Mouse (Mus musculus) hindbrain, embryonic 14.5 days (tissue): ENCODE data around the gene Gm12355. TPM values are rescaled to one million over a fixed set of nuclear protein-coding genes. Genes with fewer than 3 reads are reported as not detected.
"Not testable (repeated sequence)": the region's sequence is repeated elsewhere in the genome, so short reads cannot be mapped to it uniquely, and the experiment has no call there.

ENCODE experiments used
- ATAC-seq: fragments of 200-750 bp; cut with Nextera tagmentation; 2 replicates; pipeline ENCODE4 v1.8.0; 2017; ENCODE audit warnings: moderate number of reproducible peaks, mild to moderate bottlenecking, moderate TSS enrichment, moderate library complexity; ENCODE audit not compliant: low FRiP score
- DNase-seq: peaks from one replicate; pipeline ENCODE4 v3.0.0-alpha.2; 2015; ENCODE audit warnings: low spot score
- H3K27ac ChIP-seq: fragments of 300-500 bp; sonication (generic); 2 replicates; pipeline ENCODE4 v1.5.1; 2014; ENCODE audit warnings: mild to moderate bottlenecking, moderate library complexity
- H3K27me3 ChIP-seq: fragments of 300-500 bp; sonication (generic); 2 replicates; pipeline ENCODE4 v1.6.1; 2014; ENCODE audit warnings: mild to moderate bottlenecking, low read length, mixed read lengths; ENCODE audit not compliant: control insufficient read depth, insufficient read depth
- H3K36me3 ChIP-seq: fragments of 300-500 bp; sonication (generic); replicated peaks from 2 replicates; pipeline ENCODE4 v1.6.1; 2014; ENCODE audit not compliant: control insufficient read depth, insufficient read depth
- H3K4me1 ChIP-seq: fragments of 300-500 bp; sonication (generic); replicated peaks from 2 replicates; pipeline ENCODE4 v1.6.1; 2014; ENCODE audit warnings: antibody characterized with exemption, low read length, mixed read lengths; ENCODE audit not compliant: control insufficient read depth, insufficient read depth
- H3K4me2 ChIP-seq: fragments of 300-500 bp; sonication (generic); replicated peaks from 2 replicates; pipeline ENCODE4 v1.6.1; 2014; ENCODE audit warnings: mild to moderate bottlenecking, moderate library complexity
- H3K4me3 ChIP-seq: fragments of 300-500 bp; sonication (generic); replicated peaks from 2 replicates; pipeline ENCODE4 v1.5.1; 2014; ENCODE audit warnings: mild to moderate bottlenecking, low read length
- H3K9ac ChIP-seq: fragments of 300-500 bp; sonication (generic); 2 replicates; pipeline ENCODE4 v1.6.1; 2014
- H3K9me3 ChIP-seq: fragments of 300-500 bp; sonication (generic); 2 replicates; pipeline ENCODE4 v1.6.1; 2016; ENCODE audit warnings: low read length; ENCODE audit not compliant: control insufficient read depth
- WGBS: fragments of 180-500 bp; shearing (Covaris S2); extraction: QIAGEN DNeasy Blood & Tissue Kit; methylation state at CpG from one replicate; pipeline ENCODE4 v1.1.7; 2014; 5-methylcytosine and 5-hydroxymethylcytosine counted together
- polyA plus RNA-seq: library from polyadenylated mRNA; unstranded; fragments of >200 nt; fragmentation: Nextera tagmentation; extraction: Ambion mirVana; gene quantifications from 2 replicates; pipeline ENCODE4 v1.2.1, GENCODE M21; 2014

Gm12355 gene
- polyA plus RNA-seq, 1 experiment from 2014 or later, result 0.80 TPM

- no peak for DNase-seq
- Histone ChIP-seq H3K4me2 (no peak within 1 kb of the TSS), H3K4me1 (no peaks in the 10 kb centered on the region), H3K36me3 (no peaks in the 10 kb centered on the region), H3K27me3 (no peaks in the 10 kb centered on the region; the same call in 1 of the 2 replicates), H3K9me3 (no peaks in the 10 kb centered on the region), H3K4me3 (no peak within 1 kb of the TSS), H3K27ac (no peak within 1 kb of the TSS), H3K9ac (no peak within 1 kb of the TSS)
- no peak for ATAC-seq
- WGBS, result 65% methylated on average over 2 of the region's 2 CpGs
Observed at GRCm38 (mm10) chr11:98646459-98646858, 21.0 kb upstream of the Gm12355 start, which contains the start of gene Gsdma2. TSS of gene Gsdma2 (plus strand) at chr11:98646759.

- no peak overlapping the region for H3K27ac ChIP-seq
- H3K9ac ChIP-seq, result no peak overlapping the region
- WGBS, result 74% methylated on average over 2 of the region's 2 CpGs
- no peak overlapping the region for H3K4me3 ChIP-seq
- H3K27me3 ChIP-seq, result no peaks in the 10 kb centered on the region; the same call in 1 of the 2 replicates
- H3K9me3 ChIP-seq, result no peaks in the 10 kb centered on the region
- H3K4me1 ChIP-seq, result no peaks in the 10 kb centered on the region
- H3K4me2 ChIP-seq, result no peak overlapping the region
- no peak for DNase-seq
- H3K36me3 ChIP-seq, result no peaks in the 10 kb centered on the region
- no peak for ATAC-seq
Observed at GRCm38 (mm10) chr11:98645946-98646345, 20.5 kb upstream of the Gm12355 start.

- Histone ChIP-seq H3K27me3 (no peaks in the 10 kb centered on the region; the same call in 1 of the 2 replicates), H3K9ac (no peak overlapping the region), H3K4me2 (no peak overlapping the region), H3K4me1 (no peaks in the 10 kb centered on the region), H3K4me3 (no peak overlapping the region), H3K27ac (no peak overlapping the region), H3K36me3 (no peaks in the 10 kb centered on the region), H3K9me3 (no peaks in the 10 kb centered on the region)
- ATAC-seq, result no peak
- no peak for DNase-seq
- 82% methylated on average over 3 of the region's 3 CpGs for WGBS
Observed at GRCm38 (mm10) chr11:98644757-98645156, 19.3 kb upstream of the Gm12355 start.

GRCm38 (mm10) chr11:98640091-98640490, 14.6 kb upstream of the Gm12355 start:
- Histone ChIP-seq H3K9me3 (no peaks in the 10 kb centered on the region), H3K4me2 (no peak overlapping the region), H3K9ac (no peak overlapping the region), H3K36me3 (no peaks in the 10 kb centered on the region), H3K4me1 (no peaks in the 10 kb centered on the region), H3K27ac (no peak overlapping the region), H3K4me3 (no peak overlapping the region), H3K27me3 (no peaks in the 10 kb centered on the region; the same call in 1 of the 2 replicates)
- DNase-seq (no peak), ATAC-seq (no peak)
- WGBS, result 74% methylated on average over 5 of the region's 5 CpGs

- Histone ChIP-seq H3K9me3 (no peaks in the 10 kb centered on the region), H3K4me3 (no peak overlapping the region), H3K4me2 (no peak overlapping the region), H3K9ac (no peak overlapping the region), H3K36me3 (no peaks in the 10 kb centered on the region), H3K4me1 (no peaks in the 10 kb centered on the region), H3K27ac (no peak overlapping the region), H3K27me3 (no peaks in the 10 kb centered on the region; the same call in 1 of the 2 replicates)
- ATAC-seq, result no peak
- no peak for DNase-seq
- WGBS, result 86% methylated on average over 1 of the region's 1 CpGs
Observed at GRCm38 (mm10) chr11:98637501-98637900, 12.0 kb upstream of the Gm12355 start.

- not testable (repeated sequence) for H3K9me3 ChIP-seq, H3K4me1 ChIP-seq, H3K9ac ChIP-seq, H3K27me3 ChIP-seq, H3K4me2 ChIP-seq, DNase-seq, ATAC-seq, H3K27ac ChIP-seq, H3K4me3 ChIP-seq, H3K36me3 ChIP-seq
- WGBS, result 31% methylated on average over 10 of the region's 10 CpGs
Observed at GRCm38 (mm10) chr11:98635312-98635970, 10.0 kb upstream of the Gm12355 start.

- ATAC-seq (no peak), DNase-seq (no peak)
- 90% methylated on average over 5 of the region's 5 CpGs for WGBS
- Histone ChIP-seq H3K36me3 (no peaks in the 10 kb centered on the region), H3K27me3 (no peaks in the 10 kb centered on the region), H3K27ac (no peak overlapping the region), H3K9me3 (no peaks in the 10 kb centered on the region), H3K4me1 (no peaks in the 10 kb centered on the region), H3K9ac (no peak overlapping the region), H3K4me2 (no peak overlapping the region), H3K4me3 (no peak overlapping the region)
Observed at GRCm38 (mm10) chr11:98630646-98631045, 5.2 kb upstream of the Gm12355 start.

GRCm38 (mm10) chr11:98628706-98629105, 3.2 kb upstream of the Gm12355 start:
- DNase-seq, result no peak
- Histone ChIP-seq H3K27ac (no peak overlapping the region), H3K9ac (no peak overlapping the region), H3K36me3 (no peaks in the 10 kb centered on the region), H3K27me3 (no peaks in the 10 kb centered on the region), H3K4me2 (no peak overlapping the region), H3K9me3 (no peaks in the 10 kb centered on the region), H3K4me3 (no peak overlapping the region), H3K4me1 (no peaks in the 10 kb centered on the region)
- WGBS, result 87% methylated on average over 3 of the region's 3 CpGs
- ATAC-seq, result no peak

GRCm38 (mm10) chr11:98624381-98624780, 1.1 kb downstream of the Gm12355 start:
- H3K9ac ChIP-seq, H3K9me3 ChIP-seq, H3K36me3 ChIP-seq, H3K27me3 ChIP-seq, H3K4me1 ChIP-seq, H3K4me2 ChIP-seq, DNase-seq, ATAC-seq, H3K4me3 ChIP-seq, H3K27ac ChIP-seq: not testable (repeated sequence)
- WGBS, result 95% methylated on average over 2 of the region's 2 CpGs

GRCm38 (mm10) chr11:98623981-98624380, 1.5 kb downstream of the Gm12355 start:
- H3K9me3 ChIP-seq, ATAC-seq, H3K9ac ChIP-seq, H3K27ac ChIP-seq, H3K36me3 ChIP-seq, H3K4me2 ChIP-seq, DNase-seq, H3K4me1 ChIP-seq, H3K27me3 ChIP-seq, H3K4me3 ChIP-seq: not testable (repeated sequence)
- 87% methylated on average over 6 of the region's 6 CpGs for whole genome bisulfite sequencing
